Comparison of ENCODE assay signal across 15 mouse cellular contexts in the genomic region with DNA sequence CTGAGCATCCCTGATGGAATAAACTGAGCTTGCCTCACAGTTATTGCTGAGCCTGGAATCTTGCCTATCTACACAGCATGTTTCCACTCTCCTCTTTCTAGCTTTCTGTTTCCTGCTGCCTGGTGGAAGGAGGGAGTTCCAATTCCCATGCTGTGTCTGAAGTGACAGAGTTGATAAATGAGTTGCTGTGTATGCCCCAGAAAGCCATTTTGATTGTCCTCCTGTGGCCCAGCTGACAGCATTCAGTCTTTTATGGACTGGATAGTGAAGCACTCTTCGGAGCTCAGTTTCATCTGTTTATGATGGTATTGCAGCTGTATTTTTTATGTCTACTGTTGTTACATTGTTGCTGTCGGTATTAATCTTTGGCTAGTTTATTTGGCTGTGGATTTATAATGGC.
"Had no signal": no experiment of that assay in that cellular context is flagged by ENCODE, and none has a peak within 500 bp of the region (broad histone marks: within the 10 kb centered on the region; RNA-seq: fewer than 3 reads in every experiment).

No protein-coding gene starts in this region.

- H3K9me3 ChIP-seq: limb, embryonic 12.5 days; liver, embryonic 13.5 days; stomach, embryonic 15.5 days had no signal

- H3K4me2 ChIP-seq: limb, embryonic 12.5 days; liver, embryonic 13.5 days; stomach, embryonic 15.5 days had no signal

- H3K4me3 ChIP-seq: layer of hippocampus, adult 2 months; limb, embryonic 12.5 days; liver, embryonic 13.5 days; stomach, embryonic 15.5 days had no signal

- H3K4me1 ChIP-seq: limb, embryonic 12.5 days; liver, embryonic 13.5 days; stomach, embryonic 15.5 days had no signal

- H3K27ac ChIP-seq: layer of hippocampus, adult 2 months; limb, embryonic 12.5 days; liver, embryonic 13.5 days; stomach, embryonic 15.5 days had no signal

- H3K36me3 ChIP-seq: limb, embryonic 12.5 days; liver, embryonic 13.5 days; stomach, embryonic 15.5 days had no signal

- H3K9ac ChIP-seq: limb, embryonic 12.5 days; liver, embryonic 13.5 days; liver, postnatal 0 days; stomach, embryonic 15.5 days had no signal

- DNase-seq: kidney, adult 8-10 months; kidney, postnatal 10 days; liver; liver, embryonic 13.5 days; liver, postnatal 0 days; midbrain, embryonic 14.5 days; retina, postnatal 1 day; right cerebral cortex, postnatal 4 days; spleen, adult 18-20 months; thymus, adult 2 months; thymus, postnatal 25 days had no signal

- ATAC-seq: intestine, embryonic 16.5 days; liver, postnatal 0 days had no signal

- H3K27me3 ChIP-seq: limb, embryonic 12.5 days; liver, embryonic 13.5 days; stomach, embryonic 15.5 days had no signal
